Mouse (Mus musculus): Measurements from ENCODE around the gene Wdr89.
A peak's percentile ranks its signal among the peaks of the same experiment; 100 is the strongest.

Gene Wdr89

GRCm38 (mm10) chr12:75615556-75615955 is 53.8 kb downstream of the Wdr89 start:
- DNase-seq (ENCODE audit: low spot score in 2 of 2): no peak

GRCm38 (mm10) chr12:75612711-75613110 is 56.6 kb downstream of the Wdr89 start:
- no peak for DNase-seq (ENCODE audit: low spot score in 2 of 2)

DNA sequence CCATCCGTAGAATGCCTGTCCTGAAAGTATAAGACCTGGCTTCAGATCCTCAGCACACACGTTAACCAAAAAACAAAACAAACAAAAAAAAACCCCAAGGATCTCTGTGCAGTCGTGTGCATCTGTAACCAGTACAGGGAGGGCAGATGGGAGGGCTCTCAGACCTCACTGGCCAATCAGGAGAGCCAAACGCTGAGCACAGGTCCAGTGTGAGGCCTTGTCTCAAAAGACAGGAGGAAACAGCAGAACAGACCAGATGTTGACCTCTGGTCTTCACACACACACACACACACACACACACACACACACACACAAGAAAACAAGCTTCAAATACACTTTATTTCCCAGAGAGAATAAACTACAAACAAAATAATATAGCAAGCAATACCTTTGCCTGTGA is 69.8 kb downstream of the Wdr89 start:
- DNase-seq (ENCODE audit: low spot score in 2 of 2): no peak

DNA sequence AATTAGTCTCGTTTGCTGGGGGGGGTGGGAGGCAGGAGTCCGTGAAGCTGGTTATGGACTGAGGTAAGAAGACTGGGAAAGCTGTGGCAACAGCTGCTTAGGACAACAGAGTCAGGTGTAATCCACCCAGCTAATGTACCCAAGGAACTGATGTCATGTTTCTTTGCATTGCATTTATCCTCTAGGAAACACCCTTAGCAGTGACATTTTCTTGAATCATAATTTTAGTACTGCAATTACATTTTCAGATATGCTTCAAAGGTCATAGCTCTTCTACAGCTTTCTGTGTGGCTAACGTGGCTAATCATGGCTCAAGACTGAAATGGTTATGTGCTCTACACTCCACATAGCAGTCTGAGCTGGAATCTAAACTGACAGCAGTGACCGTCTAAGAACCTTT is 70.3 kb downstream of the Wdr89 start:
- no peak for DNase-seq (ENCODE audit: low spot score in 2 of 2)

DNA sequence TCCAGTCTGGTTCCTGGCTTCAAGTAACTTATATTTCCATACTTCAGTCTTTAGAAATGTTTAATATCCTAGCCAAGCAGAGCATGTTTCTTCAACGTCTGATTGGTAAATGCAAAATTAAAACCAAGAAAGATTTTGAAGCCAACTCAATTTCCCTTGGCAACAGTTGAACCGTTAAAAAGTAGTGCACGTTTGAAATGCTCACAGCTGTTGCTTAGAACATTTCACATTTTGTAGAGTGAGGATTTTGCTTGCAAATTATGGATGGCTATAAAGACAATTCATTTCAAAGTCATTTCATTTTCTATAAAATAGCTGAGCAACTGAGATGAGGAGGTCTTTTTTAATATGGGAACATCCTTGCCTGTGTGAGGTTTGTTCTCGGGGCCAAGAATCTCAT is 71.6 kb downstream of the Wdr89 start:
- DNase-seq (ENCODE audit: low spot score in 2 of 2): no peak

- DNase-seq (ENCODE audit: low spot score in 2 of 2): peak; percentile 92 to 97
Measured at GRCm38 (mm10) chr12:75596154-75597002, 73.0 kb downstream of the Wdr89 start, which contains the start of gene Ppp2r5e. Gene Ppp2r5e (minus strand): TSS chr12:75596245.

DNA sequence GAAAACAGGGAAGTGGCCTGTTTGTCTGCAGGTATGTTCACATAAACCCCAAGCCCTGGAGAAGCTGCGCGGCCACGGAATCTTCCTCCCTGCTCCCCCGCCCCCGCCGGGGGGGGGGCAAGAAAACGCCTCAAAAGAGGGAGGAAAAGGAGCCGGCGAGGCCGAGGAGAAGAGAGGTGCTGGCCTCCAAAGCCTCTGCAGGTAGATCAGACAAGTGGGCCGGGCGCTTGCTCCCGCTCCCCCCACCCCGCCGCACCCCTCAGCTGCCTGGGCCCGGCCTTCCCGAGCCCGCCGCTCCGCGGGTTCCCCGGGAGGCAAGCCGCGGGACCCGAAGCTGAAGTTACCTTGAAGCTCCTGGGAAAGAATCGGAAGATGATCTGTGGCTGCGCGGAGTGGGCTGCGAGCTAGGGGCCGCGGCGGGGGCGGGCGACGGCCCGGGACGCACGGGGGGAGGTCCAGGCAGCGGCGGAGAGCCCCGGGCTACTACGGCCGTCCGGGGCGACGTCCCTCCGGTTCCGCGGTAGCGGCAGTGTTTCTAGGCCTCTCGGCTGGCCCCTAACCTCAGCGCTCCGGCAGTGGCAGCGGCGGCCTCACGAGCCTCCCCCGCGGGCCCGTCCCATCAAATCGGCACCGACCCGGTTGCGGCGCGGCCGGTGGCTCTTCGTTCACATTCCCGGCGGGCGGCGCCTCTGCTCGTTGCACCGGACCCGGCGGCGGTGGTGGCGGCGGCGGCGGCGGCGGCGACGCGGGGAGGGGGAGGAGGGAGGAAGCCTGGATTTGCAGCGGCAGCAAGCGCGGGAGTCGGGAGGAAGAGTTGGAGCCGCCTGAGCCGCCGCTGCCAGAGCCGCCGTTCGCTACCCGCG is 73.8 kb downstream of the Wdr89 start:
- peak in 1 of 2 experiments; percentile 10 for DNase-seq (ENCODE audit: low spot score in 2 of 2)

DNA sequence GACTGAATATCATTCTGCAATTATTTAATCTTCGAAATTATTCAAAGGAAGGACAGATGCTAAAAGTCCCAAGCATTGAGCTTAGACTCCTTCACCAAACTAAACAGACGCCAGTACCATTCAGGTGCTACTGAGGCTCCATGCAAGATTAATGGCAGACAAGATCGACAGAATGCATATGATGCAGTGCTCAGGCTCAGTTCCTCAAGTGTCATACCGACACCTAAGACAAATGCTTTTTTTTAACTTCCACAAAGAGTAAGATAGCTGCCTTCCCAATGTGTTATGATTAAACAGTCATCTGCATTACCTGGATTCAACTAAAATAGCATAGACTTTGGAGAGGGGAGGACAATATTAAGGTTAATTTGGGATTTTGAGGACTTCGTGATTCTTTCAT is 74.9 kb downstream of the Wdr89 start:
- DNase-seq (ENCODE audit: low spot score in 2 of 2): no peak

DNA sequence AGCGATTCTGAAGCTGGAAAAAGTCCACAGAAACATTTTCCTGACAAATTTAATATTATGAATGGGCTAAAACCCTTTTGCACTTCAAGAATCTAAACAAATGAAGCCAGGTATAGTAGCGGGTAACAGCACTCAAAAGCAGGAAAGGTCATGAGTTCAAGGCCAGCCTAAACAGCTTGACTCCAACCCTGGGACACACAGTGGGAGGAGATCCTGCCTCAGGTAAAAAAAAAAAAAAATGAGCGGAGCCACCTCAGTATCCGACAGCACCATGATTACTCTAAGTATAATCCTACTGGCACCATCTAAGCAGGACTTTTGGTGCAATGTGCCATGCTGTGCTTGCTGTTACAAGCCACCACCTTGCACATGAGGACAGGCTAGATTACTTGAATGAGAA is 75.5 kb downstream of the Wdr89 start:
- DNase-seq (ENCODE audit: low spot score in 2 of 2): no peak

GRCm38 (mm10) chr12:75587501-75587900 is 81.8 kb downstream of the Wdr89 start:
- DNase-seq (ENCODE audit: low spot score in 2 of 2): no peak

GRCm38 (mm10) chr12:75583776-75584175 is 85.6 kb downstream of the Wdr89 start:
- no peak for DNase-seq (ENCODE audit: low spot score in 2 of 2)

All from frontal cortex, postnatal 25 days (tissue).